Mouse (Mus musculus) olfactory bulb, adult 2 months (tissue): ENCODE results near the gene Slc46a1. TPM values are rescaled to one million over a fixed set of nuclear protein-coding genes. Genes with fewer than 3 reads are reported as not detected.
A peak's percentile ranks its signal among the peaks of the same experiment; 100 is the strongest.

Source experiments
- H3K27ac ChIP-seq: fragments of 200-500 bp; 2 replicates; pipeline ENCODE4 v1.5.1; 2012; ENCODE audit warnings: low read depth, low read length; ENCODE audit not compliant: insufficient read depth
- H3K4me1 ChIP-seq: fragments of 200-500 bp; 2 replicates; pipeline ENCODE4 v1.6.1; 2012; ENCODE audit warnings: low read length; ENCODE audit not compliant: control insufficient read depth, insufficient read depth
- H3K4me3 ChIP-seq: fragments of 200-500 bp; 2 replicates; pipeline ENCODE4 v1.5.1; 2012; ENCODE audit warnings: mild to moderate bottlenecking, low read depth, low read length, moderate library complexity; ENCODE audit not compliant: insufficient read depth
- CTCF ChIP-seq: fragments of 200-500 bp; IDR thresholded peaks from 2 replicates; pipeline ENCODE4 v1.5.1; 2012; ENCODE audit warnings: low read depth, mild to moderate bottlenecking, low read length, moderate library complexity; ENCODE audit not compliant: insufficient read depth
- POLR2A ChIP-seq: fragments of 200-500 bp; IDR thresholded peaks from 2 replicates; pipeline ENCODE4 v1.6.1; 2012; ENCODE audit warnings: mild to moderate bottlenecking, low read depth, low read length, moderate library complexity; ENCODE audit not compliant: insufficient read depth
- WGBS: fragments of 180-500 bp; shearing (Covaris S2); methylation state at CpG from one replicate; pipeline ENCODE4 v1.1.7; 2018; 5-methylcytosine and 5-hydroxymethylcytosine counted together
- polyA plus RNA-seq: library from polyadenylated mRNA; stranded (reverse); fragments of >200 nt; gene quantifications from 2 replicates; pipeline ENCODE4 v1.2.4, GENCODE M21; 2012; ENCODE audit warnings: low replicate concordance; ENCODE audit not compliant: missing spikeins, insufficient read depth, insufficient read length

Slc46a1 gene
- polyA plus RNA-seq = not detected in 2 replicates

DNA sequence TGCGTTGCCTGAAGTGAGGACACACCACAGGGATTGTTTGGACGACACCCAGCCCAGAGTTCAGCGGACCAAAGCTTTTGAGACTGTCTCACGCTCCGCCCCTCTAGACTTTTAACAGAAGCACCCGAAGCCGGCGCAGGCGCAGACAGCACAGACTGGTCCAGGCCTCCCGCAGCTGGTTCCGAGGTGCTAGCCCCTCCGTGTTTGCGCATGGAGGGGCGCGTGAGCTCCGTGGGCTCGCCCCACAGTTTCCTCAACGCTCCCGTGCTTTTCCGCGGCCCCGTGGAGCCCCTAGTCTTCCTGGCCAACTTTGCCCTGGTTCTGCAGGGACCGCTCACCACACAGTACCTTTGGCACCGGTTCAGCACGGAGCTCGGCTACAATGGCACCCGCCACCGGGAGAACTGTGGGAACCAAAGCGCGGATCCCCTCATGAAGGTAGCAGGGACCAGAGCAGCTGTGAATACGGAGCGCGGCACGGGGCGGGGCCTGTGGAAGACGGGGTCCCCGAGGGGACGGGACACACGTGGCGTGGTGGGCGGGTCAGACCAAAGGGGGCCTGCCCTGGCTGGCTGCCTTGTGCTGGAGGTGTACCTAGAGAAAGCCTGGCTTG lies at the start of gene Slc46a1:
Gene Slc46a1 (plus strand): TSS at position 130 of the 613 bp plus-strand sequence.
- peak within 1 kb of the TSS; percentile 72 for H3K4me3 ChIP-seq
- peaks cover 11% of the 10 kb centered on the region for H3K4me1 ChIP-seq
- WGBS = under 1% methylated on average over 41 of the region's 41 CpGs
- TF ChIP-seq POLR2A (peak; percentile 36; the same call in 1 of the 2 replicates), CTCF (no peak)
- peak within 1 kb of the TSS; percentile 77 for H3K27ac ChIP-seq

DNA sequence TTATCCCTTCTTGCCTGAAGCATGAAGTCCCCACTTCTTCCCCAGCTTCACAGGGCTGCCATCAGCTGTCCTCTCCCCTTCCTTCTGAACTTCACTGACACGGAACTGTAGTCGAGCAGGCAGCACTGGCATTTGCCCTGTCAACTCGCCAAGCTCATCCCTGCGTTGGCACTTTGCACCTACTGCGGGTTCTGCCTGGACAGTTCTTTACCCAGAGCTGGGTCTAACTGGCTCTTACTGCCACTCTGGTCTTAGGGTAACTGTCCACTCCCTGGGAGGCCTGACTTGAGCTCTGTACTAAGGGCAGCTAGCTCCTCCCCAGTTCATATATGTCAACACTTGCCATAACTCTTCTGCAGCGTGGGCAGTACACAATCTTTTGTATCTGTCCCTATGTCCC lies 48.6 kb upstream of the Slc46a1 start:
- no peak overlapping the region for H3K4me3 ChIP-seq
- no peak for TF ChIP-seq CTCF
- no peak for TF ChIP-seq POLR2A
- H3K4me1 ChIP-seq = peaks cover 4% of the 10 kb centered on the region; the same call in 1 of the 2 replicates
- H3K27ac ChIP-seq = no peak overlapping the region
- WGBS = 83% methylated on average over 6 of the region's 6 CpGs

DNA sequence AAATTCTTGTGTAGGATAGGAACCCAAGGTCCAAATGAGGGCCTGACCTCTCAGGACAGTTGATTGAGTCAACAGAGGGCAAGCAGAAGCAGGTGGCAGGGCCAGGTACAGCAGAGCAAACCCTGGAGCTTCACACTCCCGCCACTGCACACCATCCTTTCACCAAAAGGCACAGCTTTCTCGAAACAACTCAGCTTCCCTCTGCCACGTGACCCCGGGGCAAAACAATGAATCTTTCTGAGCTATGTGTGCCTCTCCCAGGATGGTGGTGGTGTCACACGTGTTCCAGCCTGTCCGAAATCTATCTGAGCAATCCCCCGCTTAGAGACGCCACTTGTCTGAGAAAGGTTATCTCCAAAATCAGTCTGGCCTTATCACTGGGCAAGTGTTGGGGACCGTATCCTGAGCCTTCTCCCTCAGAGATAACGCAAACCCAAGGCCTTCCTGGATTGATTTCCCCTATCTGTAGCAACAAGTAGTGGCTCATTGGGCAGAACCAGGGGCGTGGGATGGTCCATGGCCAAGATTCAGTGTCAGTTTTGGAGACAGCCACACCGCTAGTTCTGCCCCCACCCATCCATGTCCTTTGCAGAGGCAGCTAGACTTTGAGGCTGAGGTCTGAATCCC lies 45.1 kb upstream of the Slc46a1 start:
- H3K4me1 ChIP-seq = 0 out of 2 replicates have a peak, but pooled peaks cover 2% of the 10 kb centered on the region
- H3K4me3 ChIP-seq = no peak overlapping the region
- 86% methylated on average over 12 of the region's 12 CpGs for WGBS
- TF ChIP-seq CTCF (no peak), POLR2A (no peak)
- no peak overlapping the region for H3K27ac ChIP-seq

DNA sequence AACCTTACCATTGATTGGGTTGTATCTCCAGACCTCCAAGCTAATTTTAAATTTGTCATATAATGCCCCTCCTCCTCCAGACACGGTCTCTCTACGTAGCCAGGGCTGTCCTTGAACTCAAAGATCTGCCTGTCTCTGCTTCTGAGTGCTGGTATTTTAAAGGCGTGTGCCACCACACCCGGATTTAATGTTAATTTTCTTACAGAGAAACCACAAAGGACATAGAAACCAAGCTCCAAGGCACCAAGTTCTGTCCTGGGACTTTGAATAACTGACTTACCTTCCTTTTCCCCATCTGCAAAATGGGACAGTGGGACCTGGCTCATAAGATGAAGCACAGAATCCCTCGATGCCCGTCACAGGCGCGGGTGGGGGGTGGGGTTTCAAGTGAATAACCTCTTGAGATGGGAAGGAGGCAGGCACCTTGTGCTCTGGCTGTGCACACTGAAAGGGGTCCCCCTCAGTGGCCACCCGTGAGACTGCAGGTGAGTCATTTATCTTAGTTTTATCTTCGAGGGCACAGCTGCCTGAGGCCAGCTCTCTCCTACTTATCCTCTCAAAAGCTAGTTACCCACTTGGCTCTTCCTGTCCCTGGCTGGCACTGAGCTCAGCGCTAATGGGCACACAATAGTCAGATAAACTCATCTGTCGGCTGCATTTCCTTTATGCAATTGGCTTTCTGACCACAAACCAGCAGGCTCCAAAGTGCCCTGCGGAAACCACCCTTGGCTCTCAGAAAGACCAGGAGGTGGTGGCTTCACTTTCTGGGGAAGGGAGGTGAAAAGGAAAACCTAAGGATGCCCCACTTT lies 44.1 kb upstream of the Slc46a1 start:
- WGBS = 65% methylated on average over 13 of the region's 13 CpGs
- no peak overlapping the region for H3K4me3 ChIP-seq
- H3K27ac ChIP-seq = no peak overlapping the region
- H3K4me1 ChIP-seq = 0 out of 2 replicates have a peak, but pooled peaks cover 2% of the 10 kb centered on the region
- TF ChIP-seq POLR2A (no peak), CTCF (no peak)

DNA sequence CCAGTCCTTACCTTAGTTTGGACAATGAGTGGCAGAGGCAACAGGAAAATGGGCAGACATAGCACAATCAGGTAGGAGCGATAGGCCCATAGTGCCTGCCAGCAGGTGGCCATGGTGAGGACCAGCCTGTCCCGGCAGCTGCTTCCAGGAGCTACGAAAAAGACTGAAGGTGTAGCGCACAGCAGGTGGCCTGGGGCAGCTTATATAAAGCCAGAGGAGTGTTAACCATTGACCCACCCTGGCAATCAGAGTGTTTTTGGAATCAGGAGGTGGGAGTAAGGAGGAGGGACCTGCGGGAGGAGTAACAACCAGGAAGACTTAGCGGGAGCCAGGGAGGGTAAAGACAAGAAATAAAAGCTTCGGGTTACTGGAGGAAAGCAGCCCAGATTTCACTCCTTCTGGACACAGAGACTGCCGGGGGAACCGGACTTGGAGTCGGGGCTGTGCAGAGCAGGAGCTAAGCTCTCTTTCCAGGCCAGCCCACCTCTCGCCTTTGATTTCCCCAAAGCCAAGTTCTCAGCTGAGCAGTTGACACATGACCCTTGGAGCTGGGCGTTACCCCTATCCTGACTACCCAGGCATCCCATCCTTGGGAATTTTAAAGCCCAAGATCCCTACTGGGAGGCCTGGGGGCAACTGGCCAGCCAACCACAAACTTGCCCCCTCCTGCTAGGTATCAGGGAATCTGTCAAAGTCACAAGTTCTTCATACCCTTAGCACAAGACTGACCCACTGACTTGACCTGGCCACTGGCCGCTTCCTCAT lies 43.3 kb upstream of the Slc46a1 start, which contains the start of gene Slc13a2:
Gene Slc13a2 (minus strand): TSS at position 163 of the 765 bp plus-strand sequence.
- Histone ChIP-seq H3K27ac (no peak within 1 kb of the TSS), H3K4me3 (no peak within 1 kb of the TSS), H3K4me1 (0 out of 2 replicates have a peak, but pooled peaks cover 2% of the 10 kb centered on the region)
- 35% methylated on average over 13 of the region's 13 CpGs for WGBS
- TF ChIP-seq CTCF (no peak), POLR2A (no peak)

DNA sequence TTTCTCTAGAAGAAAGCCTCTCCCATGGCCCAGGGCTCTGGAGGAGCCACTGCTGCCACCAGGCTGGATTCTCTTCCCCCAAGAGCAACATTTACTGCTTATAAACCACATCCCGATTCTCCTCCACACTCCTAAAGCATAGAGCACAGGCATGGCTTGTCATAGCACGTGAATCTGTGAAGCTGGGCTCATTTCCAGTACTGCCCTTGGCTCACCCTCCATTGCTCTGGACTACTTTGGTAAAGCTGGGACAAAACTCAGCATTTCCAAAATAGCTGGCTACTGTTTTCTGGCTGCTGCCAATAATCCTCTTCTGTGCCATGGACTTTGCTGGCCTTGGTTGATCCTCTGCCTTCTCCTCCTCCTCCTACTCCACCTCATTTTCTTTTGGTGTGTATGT lies 41.1 kb upstream of the Slc46a1 start:
- no peak overlapping the region for H3K4me3 ChIP-seq
- no peak overlapping the region for H3K27ac ChIP-seq
- 36% methylated on average over 2 of the region's 2 CpGs for WGBS
- H3K4me1 ChIP-seq = 0 out of 2 replicates have a peak, but pooled peaks cover 2% of the 10 kb centered on the region
- TF ChIP-seq CTCF = no peak
- TF ChIP-seq POLR2A = no peak

DNA sequence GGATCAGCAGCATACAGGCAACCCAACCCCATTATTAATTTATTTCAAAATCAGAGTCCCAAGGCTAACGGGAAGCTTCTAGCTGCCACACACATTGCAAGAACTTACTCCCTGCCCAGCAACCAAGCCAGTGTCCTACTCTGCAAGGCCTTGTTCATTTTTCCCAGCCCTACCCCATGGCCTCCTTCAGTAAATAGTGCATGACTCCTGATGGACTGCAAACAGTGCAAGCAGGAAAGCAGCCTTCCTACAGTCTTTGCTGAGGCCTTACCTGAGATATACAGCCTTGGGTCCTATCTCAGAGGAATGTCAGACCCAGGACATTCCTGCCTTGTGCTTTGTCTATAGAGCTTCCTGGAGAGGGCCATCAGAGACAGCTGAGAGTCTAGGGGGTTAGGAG lies 39.9 kb upstream of the Slc46a1 start:
- Histone ChIP-seq H3K27ac (no peak overlapping the region), H3K4me1 (0 out of 2 replicates have a peak, but pooled peaks cover 2% of the 10 kb centered on the region), H3K4me3 (no peak overlapping the region)
- no peak for TF ChIP-seq CTCF
- TF ChIP-seq POLR2A = no peak
- WGBS = 94% methylated on average over 1 of the region's 1 CpGs

DNA sequence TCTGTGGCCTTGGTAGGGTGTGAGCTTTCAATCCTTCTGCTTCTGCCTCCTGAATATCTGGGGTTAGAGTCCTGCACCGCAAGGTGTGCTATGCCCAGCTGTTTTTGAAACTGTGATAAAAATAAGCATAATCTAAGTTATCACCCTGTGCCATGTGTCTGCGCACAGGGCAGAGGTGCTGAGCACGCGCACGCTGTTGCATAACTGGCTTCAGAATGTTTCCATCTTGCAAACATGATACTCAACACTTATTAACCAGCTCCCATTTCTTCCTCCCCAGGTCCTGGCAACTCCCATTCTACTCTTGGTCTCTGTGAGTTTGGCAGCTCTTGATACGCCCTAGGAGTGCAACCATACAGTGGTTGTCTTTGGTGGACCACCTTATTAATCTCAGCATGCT lies 37.8 kb upstream of the Slc46a1 start:
- H3K4me1 ChIP-seq = 0 out of 2 replicates have a peak, but pooled peaks cover 2% of the 10 kb centered on the region
- WGBS = 99% methylated on average over 6 of the region's 6 CpGs
- TF ChIP-seq CTCF (no peak), POLR2A (no peak)
- no peak overlapping the region for H3K4me3 ChIP-seq
- H3K27ac ChIP-seq = no peak overlapping the region
